Mouse (Mus musculus) Patski (cell line): ENCODE data around the gene Tmem121. TPM values are rescaled to one million over a fixed set of nuclear protein-coding genes. Genes with fewer than 3 reads are reported as not detected.

Experiments used
- ATAC-seq: fragments of 100-300 bp; one replicate; pipeline ENCODE4 v1.8.0; 2021
- CTCF ChIA-PET: fragments of 350-600 bp; sonication (Branson Sonifier 250); formaldehyde crosslinking; loops from one replicate; lab custom pipeline; 2022; ENCODE audit warnings: inconsistent platforms; lab: Charles Lee
- POLR2A ChIA-PET: fragments of 350-600 bp; sonication (Branson Sonifier 250); formaldehyde crosslinking; loops from one replicate; lab custom pipeline; 2022; ENCODE audit warnings: antibody characterized with exemption, inconsistent platforms; lab: Charles Lee
- DNase-seq: peaks from one replicate; pipeline ENCODE4 v3.0.0-alpha.2; 2011; ENCODE audit warnings: low read depth, low spot score
- H3K27me3 ChIP-seq: fragments of 371-371 bp; one replicate; pipeline ENCODE4 v1.5.1; 2021
- CTCF ChIP-seq: fragments of 100-300 bp; IDR thresholded peaks from one replicate; pipeline ENCODE4 v1.5.1; 2021
- in situ Hi-C: fragments of 300-500 bp; cut with MboI; formaldehyde crosslinking; loops from 3 replicates; pipeline ENCODE4 v1.11.1; 2018; ENCODE audit warnings: low pct_unique_long_range_greater_than_20kb, mixed read lengths
- polyA plus RNA-seq: library from polyadenylated mRNA; unstranded; gene quantifications from one replicate; pipeline ENCODE4 v1.2.3, GENCODE M21; 2021

The Tmem121 gene
- polyA plus RNA-seq, 1 experiment from 2014 or later = 12.3 TPM

GRCm38 (mm10) chr12:113207737-113208136 lies 22.0 kb downstream of the Tmem121 start:
- no peaks in the 10 kb centered on the region for H3K27me3 ChIP-seq
- in situ Hi-C loops = loop anchor here (25.0 kb wide), 1 partner anchor 955 kb away; no protein-coding TSS in a partner anchor
- DNase-seq = no peak
- peak; percentile 95 for ATAC-seq
- CTCF ChIA-PET = interaction anchor here (1.2 kb wide), 1 partner anchor 12 kb away, joined by 3 read pairs; no protein-coding TSS in a partner anchor
- POLR2A ChIA-PET = no interaction called here
- TF ChIP-seq CTCF = no peak

GRCm38 (mm10) chr12:113210586-113211378 lies 25.1 kb downstream of the Tmem121 start:
- in situ Hi-C loops = loop anchor here (25.0 kb wide), 1 partner anchor 952 kb away; no protein-coding TSS in a partner anchor
- ATAC-seq = no peak
- CTCF ChIA-PET = interaction anchor here (1.3 kb wide), 1 partner anchor 11 kb away, joined by 3 read pairs; no protein-coding TSS in a partner anchor
- no peak for TF ChIP-seq CTCF
- no peaks in the 10 kb centered on the region for H3K27me3 ChIP-seq
- no peak for DNase-seq
- POLR2A ChIA-PET = no interaction called here

DNA sequence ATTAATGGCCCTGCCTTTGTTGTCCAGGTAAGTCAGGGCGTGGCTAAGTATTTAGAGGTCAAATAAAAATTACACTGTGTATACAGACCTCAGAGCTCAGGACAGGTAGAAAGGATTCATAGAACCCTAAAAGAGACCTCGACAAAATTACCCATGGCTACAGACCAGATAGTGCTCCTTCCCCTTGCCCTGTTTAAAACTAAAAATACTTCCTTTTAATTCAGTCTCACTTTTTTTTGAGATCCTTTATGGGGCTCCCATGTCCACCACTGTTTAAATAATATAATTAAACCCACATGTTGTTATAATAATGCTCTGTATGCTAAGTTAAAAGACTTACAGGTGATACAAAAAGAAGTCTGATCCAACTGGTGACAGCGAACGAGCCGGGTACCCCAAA lies 26.0 kb downstream of the Tmem121 start:
- no peaks in the 10 kb centered on the region for H3K27me3 ChIP-seq
- ATAC-seq (no peak), DNase-seq (no peak)
- in situ Hi-C loops = loop anchor here (25.0 kb wide), 1 partner anchor 951 kb away; no protein-coding TSS in a partner anchor
- no peak for TF ChIP-seq CTCF
- ChIA-PET CTCF (no interaction called here), POLR2A (no interaction called here)

DNA sequence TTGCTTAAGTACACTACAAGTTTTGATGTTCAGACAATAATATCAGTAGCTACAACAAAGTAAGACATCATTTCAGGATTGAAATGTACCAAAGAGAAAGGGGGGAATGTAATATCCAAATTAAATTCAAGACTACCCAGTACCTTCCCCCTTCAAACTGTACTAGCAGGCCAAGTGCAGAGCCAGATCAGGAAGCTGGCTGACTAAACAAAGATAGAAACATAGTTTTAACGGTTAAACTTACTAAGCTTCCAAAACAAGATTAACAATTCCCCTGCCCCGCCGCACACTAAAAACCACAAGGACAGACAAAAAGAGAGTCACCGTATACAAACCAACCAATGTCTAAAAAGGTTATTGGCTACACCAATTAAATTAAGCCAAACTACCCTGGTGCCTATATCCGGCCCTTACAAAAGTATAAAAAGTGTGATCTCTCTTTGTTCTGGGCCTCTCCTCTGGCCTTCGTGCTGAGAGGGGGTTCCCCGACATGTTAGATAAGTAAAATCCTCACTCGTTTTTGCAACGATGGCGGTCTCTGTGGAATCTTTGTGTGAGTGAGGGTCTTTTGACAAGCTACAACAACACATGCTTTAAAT lies 26.7 kb downstream of the Tmem121 start:
- in situ Hi-C loops = loop anchor here (25.0 kb wide), 1 partner anchor 950 kb away; no protein-coding TSS in a partner anchor
- no peak for TF ChIP-seq CTCF
- no peak for ATAC-seq
- no peak for DNase-seq
- H3K27me3 ChIP-seq = no peaks in the 10 kb centered on the region
- ChIA-PET POLR2A (no interaction called here), CTCF (no interaction called here)

DNA sequence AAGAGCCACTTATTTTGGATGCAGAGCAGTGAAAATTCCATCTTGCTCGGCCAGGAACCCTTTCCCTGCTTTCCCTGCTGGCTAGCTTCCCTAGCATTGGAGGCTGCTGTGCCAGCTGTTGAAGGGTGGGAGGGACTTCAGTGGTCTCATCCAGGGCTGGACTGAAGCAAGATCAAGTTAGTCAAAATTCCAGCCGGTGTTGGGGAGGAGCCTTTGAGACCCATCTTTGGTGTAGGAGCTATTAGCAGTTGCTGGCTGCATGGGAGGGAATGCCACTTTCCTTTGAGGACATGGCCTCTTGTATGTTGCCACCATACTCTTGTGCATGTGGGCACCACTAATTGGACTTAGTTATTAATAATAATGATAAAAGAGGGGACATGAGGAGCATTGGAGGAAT lies 27.5 kb downstream of the Tmem121 start:
- in situ Hi-C loops = loop anchor here (25.0 kb wide), 1 partner anchor 949 kb away; no protein-coding TSS in a partner anchor
- CTCF ChIA-PET = no interaction called here
- H3K27me3 ChIP-seq = no peaks in the 10 kb centered on the region
- TF ChIP-seq CTCF = no peak
- ATAC-seq (no peak), DNase-seq (no peak)
- POLR2A ChIA-PET = no interaction called here

- ChIA-PET POLR2A (no interaction called here), CTCF (no interaction called here)
- TF ChIP-seq CTCF = no peak
- H3K27me3 ChIP-seq = no peaks in the 10 kb centered on the region
- in situ Hi-C loops = loop anchor here (25.0 kb wide), 1 partner anchor 948 kb away; no protein-coding TSS in a partner anchor
- ATAC-seq (no peak), DNase-seq (no peak)
Observed at GRCm38 (mm10) chr12:113214072-113214808, 28.5 kb downstream of the Tmem121 start.

GRCm38 (mm10) chr12:113214972-113215666 lies 29.4 kb downstream of the Tmem121 start:
- in situ Hi-C loops = loop anchor here (25.0 kb wide), 1 partner anchor 947 kb away; no protein-coding TSS in a partner anchor
- no peak for DNase-seq
- no peak for TF ChIP-seq CTCF
- ATAC-seq = no peak
- ChIA-PET CTCF (no interaction called here), POLR2A (no interaction called here)
- H3K27me3 ChIP-seq = no peaks in the 10 kb centered on the region

DNA sequence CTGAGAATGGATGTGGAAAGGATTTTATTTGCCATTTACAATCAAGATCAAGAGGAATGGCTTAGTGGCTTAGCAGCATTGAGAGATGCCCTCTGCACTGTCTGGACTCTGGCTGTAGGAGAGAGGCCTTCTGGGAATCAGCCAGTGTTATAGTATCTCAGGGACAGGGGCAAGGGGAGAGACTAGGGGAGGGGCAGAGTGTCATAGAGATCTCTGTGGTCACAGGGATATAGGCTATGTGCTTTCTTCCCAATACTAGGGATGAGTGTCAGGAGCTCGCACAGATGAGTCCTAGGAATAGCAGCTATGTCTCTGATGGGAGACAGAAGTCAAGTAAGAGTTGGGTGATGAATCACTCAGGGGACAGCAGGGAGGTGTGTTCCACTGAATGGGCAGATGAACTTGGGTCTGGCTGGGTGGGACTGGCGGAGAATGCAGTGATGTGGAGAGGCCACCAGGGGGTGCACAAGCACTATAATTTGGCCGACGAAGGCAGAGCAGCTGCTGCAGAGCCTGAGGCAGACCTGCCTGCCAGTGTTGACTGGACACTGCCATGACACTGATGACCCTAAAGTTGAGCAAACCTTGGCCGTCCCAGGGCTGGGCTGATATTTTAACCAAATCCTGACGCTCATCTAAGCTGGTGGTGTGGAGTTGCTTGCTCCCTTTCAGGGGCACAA lies 30.1 kb downstream of the Tmem121 start:
- ChIA-PET POLR2A (no interaction called here), CTCF (interaction anchor here (1.3 kb wide), 1 partner anchor 10 kb away, joined by 3 read pairs; no protein-coding TSS in a partner anchor)
- no peaks in the 10 kb centered on the region for H3K27me3 ChIP-seq
- peak; percentile 57 for ATAC-seq
- peak; percentile 76 for TF ChIP-seq CTCF
- DNase-seq = no peak
- in situ Hi-C loops = loop anchor here (25.0 kb wide), 1 partner anchor 946 kb away; no protein-coding TSS in a partner anchor
